Mouse (Mus musculus): ENCODE results near the gene Vsig8. TPM values are rescaled to one million over a fixed set of nuclear protein-coding genes. Genes with fewer than 3 reads are reported as not detected.

Vsig8 gene
- polyA plus RNA-seq, 1 experiment, result not detected

- Histone ChIP-seq H3K27me3 (replicated peaks) (peaks cover 85% of the 10 kb centered on the region), H3K4me1 (peaks cover 30% of the 10 kb centered on the region), H3K4me3 (replicated peaks) (no peak overlapping the region), H3K36me3 (replicated peaks; ENCODE audit: low read length) (no peaks in the 10 kb centered on the region), H3K9me3 (no peaks in the 10 kb centered on the region)
- TF ChIP-seq GATA1 (IDR thresholded peaks at IDR 0.05; ENCODE audit: borderline replicate concordance, low read length) (no peak), FLI1 (IDR thresholded peaks at IDR 0.05; ENCODE audit: low read length) (no peak)
Observed at GRCm38 (mm10) chr1:172549314-172549713, 6.4 kb upstream of the Vsig8 start.

GRCm38 (mm10) chr1:172549717-172550116 lies 6.0 kb upstream of the Vsig8 start:
- H3K9me3 ChIP-seq, result no peaks in the 10 kb centered on the region
- H3K36me3 ChIP-seq (replicated peaks; ENCODE audit: low read length), result no peaks in the 10 kb centered on the region
- peaks cover 87% of the 10 kb centered on the region for H3K27me3 ChIP-seq (replicated peaks)
- TF ChIP-seq FLI1 (IDR thresholded peaks at IDR 0.05; ENCODE audit: low read length), result no peak
- TF ChIP-seq GATA1 (IDR thresholded peaks at IDR 0.05; ENCODE audit: borderline replicate concordance, low read length), result no peak
- H3K4me3 ChIP-seq (replicated peaks), result peak overlapping the region; percentile 89
- H3K4me1 ChIP-seq, result peaks cover 30% of the 10 kb centered on the region

GRCm38 (mm10) chr1:172550551-172550951 lies 5.2 kb upstream of the Vsig8 start:
- H3K4me1 ChIP-seq, result peaks cover 30% of the 10 kb centered on the region
- H3K27me3 ChIP-seq (replicated peaks), result peaks cover 87% of the 10 kb centered on the region
- no peaks in the 10 kb centered on the region for H3K9me3 ChIP-seq
- H3K4me3 ChIP-seq (replicated peaks), result peak overlapping the region; percentile 89
- TF ChIP-seq GATA1 (IDR thresholded peaks at IDR 0.05; ENCODE audit: borderline replicate concordance, low read length), result no peak
- TF ChIP-seq FLI1 (IDR thresholded peaks at IDR 0.05; ENCODE audit: low read length), result no peak
- H3K36me3 ChIP-seq (replicated peaks; ENCODE audit: low read length), result no peaks in the 10 kb centered on the region

- H3K4me1 ChIP-seq, result peaks cover 29% of the 10 kb centered on the region
- no peak overlapping the region for H3K4me3 ChIP-seq (replicated peaks)
- no peaks in the 10 kb centered on the region for H3K9me3 ChIP-seq
- H3K27me3 ChIP-seq (replicated peaks), result peaks cover 88% of the 10 kb centered on the region
- TF ChIP-seq GATA1 (IDR thresholded peaks at IDR 0.05; ENCODE audit: borderline replicate concordance, low read length), result no peak
- TF ChIP-seq FLI1 (IDR thresholded peaks at IDR 0.05; ENCODE audit: low read length), result no peak
- H3K36me3 ChIP-seq (replicated peaks; ENCODE audit: low read length), result no peaks in the 10 kb centered on the region
Observed at GRCm38 (mm10) chr1:172551009-172551408, 4.7 kb upstream of the Vsig8 start.

- H3K36me3 ChIP-seq (replicated peaks; ENCODE audit: low read length), result no peaks in the 10 kb centered on the region
- peaks cover 93% of the 10 kb centered on the region for H3K27me3 ChIP-seq (replicated peaks)
- peaks cover 26% of the 10 kb centered on the region for H3K4me1 ChIP-seq
- H3K4me3 ChIP-seq (replicated peaks), result no peak overlapping the region
- TF ChIP-seq FLI1 (IDR thresholded peaks at IDR 0.05; ENCODE audit: low read length), result no peak
- no peak for TF ChIP-seq GATA1 (IDR thresholded peaks at IDR 0.05; ENCODE audit: borderline replicate concordance, low read length)
- H3K9me3 ChIP-seq, result no peaks in the 10 kb centered on the region
Observed at GRCm38 (mm10) chr1:172552623-172553022, 3.1 kb upstream of the Vsig8 start.

GRCm38 (mm10) chr1:172562641-172563464 lies 7.1 kb downstream of the Vsig8 start:
- H3K36me3 ChIP-seq (replicated peaks; ENCODE audit: low read length), result no peaks in the 10 kb centered on the region

GRCm38 (mm10) chr1:172563465-172563828 lies 7.7 kb downstream of the Vsig8 start:
- H3K36me3 ChIP-seq (replicated peaks; ENCODE audit: low read length), result no peaks in the 10 kb centered on the region
- TF ChIP-seq FLI1 (IDR thresholded peaks at IDR 0.05; ENCODE audit: low read length), result no peak
- TF ChIP-seq GATA1 (IDR thresholded peaks at IDR 0.05; ENCODE audit: borderline replicate concordance, low read length), result no peak
- no peaks in the 10 kb centered on the region for H3K9me3 ChIP-seq
- peak overlapping the region; percentile 91 for H3K4me3 ChIP-seq (replicated peaks)
- peaks cover 87% of the 10 kb centered on the region for H3K27me3 ChIP-seq (replicated peaks)
- H3K4me1 ChIP-seq, result peaks cover 19% of the 10 kb centered on the region

More at GRCm38 (mm10) chr1:172562641-172563464, 7.1 kb downstream of the Vsig8 start:
- H3K4me3 ChIP-seq (replicated peaks), result peak overlapping the region; percentile 91
- TF ChIP-seq GATA1 (IDR thresholded peaks at IDR 0.05; ENCODE audit: borderline replicate concordance, low read length) (no peak), FLI1 (IDR thresholded peaks at IDR 0.05; ENCODE audit: low read length) (no peak)
- H3K9me3 ChIP-seq, result no peaks in the 10 kb centered on the region
- H3K27me3 ChIP-seq (replicated peaks), result peaks cover 88% of the 10 kb centered on the region
- H3K4me1 ChIP-seq, result peaks cover 19% of the 10 kb centered on the region

- Histone ChIP-seq H3K27me3 (replicated peaks) (peaks cover 90% of the 10 kb centered on the region), H3K36me3 (replicated peaks; ENCODE audit: low read length) (no peaks in the 10 kb centered on the region), H3K4me1 (peaks cover 19% of the 10 kb centered on the region), H3K9me3 (no peaks in the 10 kb centered on the region), H3K4me3 (replicated peaks) (no peak overlapping the region)
- TF ChIP-seq GATA1 (IDR thresholded peaks at IDR 0.05; ENCODE audit: borderline replicate concordance, low read length), result no peak
- no peak for TF ChIP-seq FLI1 (IDR thresholded peaks at IDR 0.05; ENCODE audit: low read length)
Observed at GRCm38 (mm10) chr1:172566131-172566530, 10.4 kb downstream of the Vsig8 start.

- H3K4me1 ChIP-seq, result peaks cover 9% of the 10 kb centered on the region
- no peaks in the 10 kb centered on the region for H3K36me3 ChIP-seq (replicated peaks; ENCODE audit: low read length)
- H3K9me3 ChIP-seq, result no peaks in the 10 kb centered on the region
- TF ChIP-seq GATA1 (IDR thresholded peaks at IDR 0.05; ENCODE audit: borderline replicate concordance, low read length), result no peak
- TF ChIP-seq FLI1 (IDR thresholded peaks at IDR 0.05; ENCODE audit: low read length), result no peak
- peaks cover 90% of the 10 kb centered on the region for H3K27me3 ChIP-seq (replicated peaks)
- no peak overlapping the region for H3K4me3 ChIP-seq (replicated peaks)
Observed at GRCm38 (mm10) chr1:172567758-172568157, 12.0 kb downstream of the Vsig8 start.

GRCm38 (mm10) chr1:172580116-172580515 lies 24.4 kb downstream of the Vsig8 start:
- peaks cover 53% of the 10 kb centered on the region for H3K27me3 ChIP-seq (replicated peaks)
- H3K4me3 ChIP-seq (replicated peaks), result no peak overlapping the region
- TF ChIP-seq GATA1 (IDR thresholded peaks at IDR 0.05; ENCODE audit: borderline replicate concordance, low read length) (no peak), FLI1 (IDR thresholded peaks at IDR 0.05; ENCODE audit: low read length) (no peak)
- no peaks in the 10 kb centered on the region for H3K36me3 ChIP-seq (replicated peaks; ENCODE audit: low read length)
- no peaks in the 10 kb centered on the region; the same call in 1 of the 2 replicates for H3K4me1 ChIP-seq
- no peaks in the 10 kb centered on the region for H3K9me3 ChIP-seq
